Mouse (Mus musculus) macrophage (primary cell): ENCODE results near the gene Sox11. TPM values are rescaled to one million over a fixed set of nuclear protein-coding genes. Genes with fewer than 3 reads are reported as not detected.

Source experiments
- H3K27ac ChIP-seq: fragments of 350-480 bp; formaldehyde crosslinking; 2 replicates; pipeline ENCODE4 v1.9.0; 2021
- H3K36me3 ChIP-seq: fragments of 350-480 bp; formaldehyde crosslinking; 2 replicates; pipeline ENCODE4 v1.9.0; 2021; ENCODE audit errors: inconsistent target
- H3K4me3 ChIP-seq: fragments of 350-480 bp; formaldehyde crosslinking; 2 replicates; pipeline ENCODE4 v1.9.0; 2021; ENCODE audit errors: inconsistent target
- H3K79me2 ChIP-seq: fragments of 350-480 bp; formaldehyde crosslinking; 2 replicates; pipeline ENCODE4 v1.9.0; 2021; ENCODE audit errors: inconsistent target
- WGBS: methylation state at CpG from one replicate; pipeline ENCODE4 v1.1.7; 2026; ENCODE audit warnings: inconsistent platforms; ENCODE audit not compliant: missing documents; 5-methylcytosine and 5-hydroxymethylcytosine counted together
- polyA plus RNA-seq: library from polyadenylated mRNA; stranded (reverse); fragments of 250-400 nt; gene quantifications from 3 replicates; pipeline ENCODE4 v1.2.4, GENCODE M21; 2018; ENCODE audit warnings: inconsistent platforms

The Sox11 gene
- polyA plus RNA-seq, 1 experiment from 2014 or later = not detected

DNA sequence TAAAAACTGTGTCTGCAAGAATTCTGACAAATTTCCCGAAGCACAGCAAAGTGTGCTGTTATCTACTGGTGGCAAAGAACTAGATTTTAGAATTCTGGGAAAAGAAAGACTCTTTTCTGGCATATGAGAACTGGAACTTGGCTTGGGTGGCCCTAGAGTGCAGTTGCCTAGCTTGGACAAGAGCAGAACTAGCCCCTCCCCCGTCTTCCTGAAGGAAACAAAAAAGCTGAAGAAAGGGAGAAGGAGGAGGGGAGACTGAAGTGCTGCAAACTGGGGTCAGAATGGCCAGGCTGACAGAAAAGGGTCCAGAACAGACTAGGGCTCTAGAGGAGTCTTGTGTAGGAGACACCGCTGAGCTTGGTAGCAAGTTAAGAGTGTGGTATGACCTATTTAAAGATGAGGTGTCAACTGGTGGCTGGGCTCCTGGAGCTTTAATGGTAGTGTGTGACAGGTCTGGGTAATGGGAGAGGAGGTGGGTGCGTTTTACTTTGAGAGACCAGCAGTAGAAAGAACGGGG lies 31.0 kb downstream of the Sox11 start:
- H3K4me3 ChIP-seq = no peak overlapping the region
- no peaks in the 10 kb centered on the region for H3K79me2 ChIP-seq
- H3K27ac ChIP-seq = no peak overlapping the region
- no peaks in the 10 kb centered on the region for H3K36me3 ChIP-seq
- 29% methylated on average over 5 of the region's 5 CpGs for WGBS

DNA sequence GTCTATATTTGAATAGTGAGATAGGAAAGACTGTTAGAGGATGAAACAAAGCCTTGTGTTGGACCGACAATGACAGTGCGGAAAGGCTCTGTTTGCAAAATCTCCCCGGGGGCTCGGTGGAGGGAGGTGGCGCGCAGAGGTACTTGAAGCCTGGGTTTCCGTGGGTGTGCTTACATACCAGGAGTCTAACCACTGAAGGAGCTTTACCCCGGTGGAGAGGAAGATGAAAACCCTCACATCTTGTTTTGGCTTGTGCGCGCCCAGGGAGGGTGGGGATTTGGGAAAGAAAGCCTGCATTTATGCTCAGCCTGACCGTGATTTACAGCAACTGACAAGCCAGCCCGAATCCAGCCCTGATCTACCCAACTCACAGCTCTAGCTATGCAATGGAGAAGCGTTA lies 31.7 kb downstream of the Sox11 start:
- Histone ChIP-seq H3K4me3 (no peak overlapping the region), H3K36me3 (no peaks in the 10 kb centered on the region), H3K79me2 (no peaks in the 10 kb centered on the region), H3K27ac (no peak overlapping the region)
- whole genome bisulfite sequencing = 57% methylated on average over 13 of the region's 13 CpGs

DNA sequence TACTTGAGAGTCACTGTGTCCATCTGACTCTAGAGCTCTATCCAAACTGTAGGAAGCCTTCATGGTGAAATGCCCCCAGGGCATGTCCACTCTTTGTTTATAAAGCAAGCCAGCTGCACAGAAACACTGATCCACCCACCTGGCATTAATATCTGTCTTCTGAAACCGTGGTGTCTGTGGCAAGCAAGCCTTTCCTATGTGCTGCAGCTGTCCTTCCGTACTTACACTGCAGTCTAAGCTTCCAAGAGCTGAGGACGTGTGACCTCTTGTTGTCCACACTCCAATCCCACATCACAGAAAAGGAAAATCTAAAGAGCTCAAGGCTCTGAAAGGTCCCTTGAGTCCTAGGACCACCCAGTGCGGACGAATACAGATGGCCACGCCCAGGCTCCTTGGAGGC lies 32.4 kb downstream of the Sox11 start:
- H3K79me2 ChIP-seq = no peaks in the 10 kb centered on the region
- H3K36me3 ChIP-seq = no peaks in the 10 kb centered on the region
- no peak overlapping the region for H3K27ac ChIP-seq
- WGBS = 64% methylated on average over 6 of the region's 6 CpGs
- H3K4me3 ChIP-seq = no peak overlapping the region

- no peaks in the 10 kb centered on the region for H3K36me3 ChIP-seq
- H3K79me2 ChIP-seq = no peaks in the 10 kb centered on the region
- H3K4me3 ChIP-seq = no peak overlapping the region
- no peak overlapping the region for H3K27ac ChIP-seq
- WGBS = 58% methylated on average over 2 of the region's 2 CpGs
Observed at GRCm38 (mm10) chr12:27304713-27305437, 37.5 kb downstream of the Sox11 start.

DNA sequence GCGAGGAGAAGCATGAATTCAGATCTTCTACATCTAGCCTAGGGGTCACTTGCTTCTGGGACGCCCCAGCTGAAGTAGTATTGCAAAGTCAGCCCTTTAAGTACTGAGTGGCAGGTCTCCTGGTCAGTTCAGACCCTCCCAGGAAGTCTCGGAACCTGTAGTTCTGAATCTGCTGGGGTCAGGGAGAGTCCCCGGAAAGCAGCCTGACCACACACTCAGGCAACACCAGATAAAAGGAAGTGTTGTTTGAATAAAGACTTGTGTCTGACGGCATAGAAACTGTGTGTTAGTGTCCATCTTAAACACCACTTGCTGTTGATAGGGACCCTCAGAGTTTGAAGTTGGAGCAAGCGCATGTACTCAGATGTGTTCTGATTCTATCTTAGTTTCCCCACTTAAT lies 39.2 kb downstream of the Sox11 start:
- no peaks in the 10 kb centered on the region for H3K79me2 ChIP-seq
- no peak overlapping the region for H3K4me3 ChIP-seq
- no peak overlapping the region for H3K27ac ChIP-seq
- WGBS = 58% methylated on average over 6 of the region's 6 CpGs
- no peaks in the 10 kb centered on the region for H3K36me3 ChIP-seq

- Histone ChIP-seq H3K4me3 (no peak overlapping the region), H3K36me3 (no peaks in the 10 kb centered on the region), H3K79me2 (no peaks in the 10 kb centered on the region), H3K27ac (no peak overlapping the region)
- 82% methylated on average over 3 of the region's 3 CpGs for WGBS
Observed at GRCm38 (mm10) chr12:27298721-27299120, 43.7 kb downstream of the Sox11 start.

DNA sequence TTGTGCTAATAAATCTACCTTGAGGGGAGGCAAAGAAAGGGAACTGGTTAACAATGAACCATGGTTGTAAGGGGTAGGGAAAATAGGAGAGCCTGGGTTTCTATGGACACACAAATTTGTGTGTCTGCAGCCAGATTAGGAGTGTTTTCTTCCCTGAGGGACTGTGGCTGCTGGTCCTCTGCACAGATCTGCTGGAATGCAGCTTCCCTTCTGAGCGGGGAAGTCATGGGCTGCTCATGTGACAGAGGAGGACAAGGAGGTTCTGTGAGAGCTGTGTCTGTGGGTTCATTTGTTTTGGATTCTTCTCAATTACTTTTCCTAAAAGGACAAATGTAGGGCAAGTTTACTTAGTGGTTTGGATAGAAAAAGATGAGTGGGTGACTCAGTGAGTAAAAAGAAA lies 48.2 kb downstream of the Sox11 start:
- H3K27ac ChIP-seq = no peak overlapping the region
- no peak overlapping the region for H3K4me3 ChIP-seq
- no peaks in the 10 kb centered on the region for H3K79me2 ChIP-seq
- WGBS = 44% methylated on average over 1 of the region's 1 CpGs
- no peaks in the 10 kb centered on the region for H3K36me3 ChIP-seq

DNA sequence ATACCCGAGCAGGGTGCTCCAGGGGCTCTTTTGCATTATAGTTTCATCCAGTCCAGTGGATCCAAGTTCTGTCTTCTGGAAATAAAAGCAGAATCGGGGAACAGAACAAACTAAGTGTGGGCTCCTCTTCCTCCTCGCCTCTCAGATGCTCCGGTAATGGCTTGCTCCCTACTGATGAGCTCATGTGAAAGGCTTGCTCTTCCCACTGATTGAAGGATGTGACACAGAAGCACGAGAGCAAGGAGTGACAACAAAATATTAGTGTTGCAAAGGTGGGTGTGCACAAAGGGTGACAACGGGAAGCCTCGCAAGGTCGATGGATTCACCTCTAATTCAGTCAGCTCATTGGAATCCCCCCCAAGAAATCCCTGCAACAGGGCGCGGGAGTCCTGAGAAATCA lies 48.6 kb downstream of the Sox11 start:
- Histone ChIP-seq H3K36me3 (no peaks in the 10 kb centered on the region), H3K4me3 (no peak overlapping the region), H3K27ac (no peak overlapping the region), H3K79me2 (no peaks in the 10 kb centered on the region)
- 55% methylated on average over 10 of the region's 10 CpGs for WGBS

DNA sequence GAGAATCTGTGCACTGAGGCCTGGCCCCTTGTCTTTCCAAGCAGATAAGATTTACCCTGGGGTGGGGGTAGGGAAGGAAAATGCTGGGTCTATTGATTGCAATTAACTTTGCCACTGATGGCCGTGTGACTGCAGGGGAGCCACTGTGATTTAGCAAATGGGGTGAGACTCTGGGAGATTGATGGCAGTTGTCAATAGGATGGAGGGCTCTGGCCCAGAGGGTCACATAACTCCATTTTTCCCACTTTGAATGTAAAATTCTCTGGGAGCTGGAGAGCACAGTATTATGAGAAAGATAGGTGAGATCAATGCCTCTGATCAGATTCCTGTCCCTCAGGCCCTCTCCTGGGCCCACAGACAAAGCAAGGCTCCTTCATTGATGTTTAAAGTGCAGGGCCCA lies 49.2 kb downstream of the Sox11 start:
- 82% methylated on average over 1 of the region's 1 CpGs for WGBS
- Histone ChIP-seq H3K36me3 (no peaks in the 10 kb centered on the region), H3K79me2 (no peaks in the 10 kb centered on the region), H3K4me3 (no peak overlapping the region), H3K27ac (no peak overlapping the region)
